Mouse (Mus musculus): ENCODE measurements around the gene Ndufb4.
"Not testable (repeated sequence)": the region's sequence is repeated elsewhere in the genome, so short reads cannot be mapped to it uniquely, and the experiment has no call there.

Ndufb4 gene

DNA sequence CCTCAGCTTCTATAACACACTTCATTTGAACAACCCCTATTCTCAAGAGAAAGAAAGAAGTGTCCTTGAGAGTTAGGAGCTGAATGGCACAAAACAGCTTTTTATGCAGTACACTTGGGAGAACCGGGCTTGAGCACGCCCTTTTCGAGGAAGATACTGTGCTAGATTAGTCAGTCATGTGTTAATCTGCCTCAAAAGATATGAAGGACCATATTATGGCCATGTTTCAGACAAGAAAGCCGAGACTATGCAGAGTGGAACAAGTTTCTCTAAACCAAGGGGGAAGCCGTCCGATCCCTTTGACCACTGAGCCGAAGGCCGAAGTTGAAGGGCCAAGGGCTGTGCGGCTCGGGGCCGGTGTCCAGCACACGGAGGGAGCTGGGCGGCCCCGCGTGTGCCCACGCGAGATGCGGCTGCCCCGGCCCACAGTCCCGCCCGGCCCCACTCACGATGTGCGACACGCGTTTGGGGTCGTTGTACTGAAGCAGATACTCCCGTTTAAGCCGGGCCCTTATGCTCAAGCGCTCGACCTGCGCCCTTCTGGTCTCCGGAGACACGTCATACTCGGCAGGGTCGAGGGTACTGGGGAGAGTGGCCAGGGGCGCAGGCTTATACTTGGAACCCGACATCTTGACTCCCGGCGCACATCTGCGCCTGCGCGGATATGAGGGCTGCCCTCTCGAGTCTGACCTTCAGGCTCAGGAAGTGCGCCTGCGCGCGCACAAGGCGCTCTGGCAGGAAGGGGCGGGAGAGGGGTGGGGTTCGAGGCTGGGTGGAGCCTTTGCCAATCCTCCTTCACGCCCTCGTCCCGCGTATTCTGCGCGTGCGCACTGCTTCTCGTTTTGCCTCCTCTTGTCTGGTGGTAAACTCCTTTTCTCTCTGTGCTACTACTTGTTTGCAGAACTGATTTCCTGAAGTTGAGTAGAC lies at the start of gene Ndufb4:
Ndufb4 (minus strand) TSS at position 723 of the 927 bp plus-strand sequence.
- DNase-seq (ENCODE audit: low spot score in 2 of 2), result peak; percentile 94 to 95

DNA sequence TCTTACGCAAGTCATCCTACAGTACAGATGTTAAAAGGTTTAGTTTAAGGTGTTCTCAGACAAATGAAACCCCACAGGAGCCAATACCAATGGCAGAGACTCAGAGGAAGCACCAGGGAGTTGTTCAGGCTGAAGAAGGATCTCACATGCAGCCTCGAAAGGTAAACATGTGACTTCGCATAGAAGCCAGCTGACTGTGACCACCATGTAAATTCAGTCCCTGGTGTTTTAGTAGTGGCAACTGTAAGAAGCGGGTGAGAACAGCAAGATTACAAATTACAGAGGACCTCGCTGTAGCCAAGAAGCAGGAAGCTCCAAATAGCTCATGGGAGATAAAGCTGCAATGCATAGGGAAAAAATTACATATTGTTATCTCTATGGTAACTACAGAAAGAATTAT lies 49.6 kb upstream of the Ndufb4 start:
- DNase-seq (ENCODE audit: low spot score in 2 of 2), result no peak

DNA sequence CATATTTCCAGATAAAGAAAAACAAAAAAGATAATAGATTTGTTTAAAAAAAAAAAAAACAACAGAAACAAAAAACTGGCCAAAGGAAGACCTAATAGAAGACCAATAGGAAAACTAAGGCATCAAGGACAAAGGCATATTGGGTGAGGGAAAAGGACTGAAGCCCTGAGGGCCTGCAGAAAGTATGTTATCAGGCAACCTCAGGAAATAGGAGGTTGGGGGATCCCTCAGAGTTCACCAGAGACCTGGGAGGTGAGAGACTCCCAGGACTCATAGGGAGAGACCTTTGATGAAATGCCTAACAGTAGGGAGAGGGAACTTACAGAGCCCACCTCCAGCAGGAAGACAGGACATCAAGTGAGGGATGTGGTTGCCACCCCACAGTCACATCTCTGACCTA lies 45.8 kb upstream of the Ndufb4 start:
- not testable (repeated sequence) for DNase-seq (ENCODE audit: low spot score in 2 of 2)

DNA sequence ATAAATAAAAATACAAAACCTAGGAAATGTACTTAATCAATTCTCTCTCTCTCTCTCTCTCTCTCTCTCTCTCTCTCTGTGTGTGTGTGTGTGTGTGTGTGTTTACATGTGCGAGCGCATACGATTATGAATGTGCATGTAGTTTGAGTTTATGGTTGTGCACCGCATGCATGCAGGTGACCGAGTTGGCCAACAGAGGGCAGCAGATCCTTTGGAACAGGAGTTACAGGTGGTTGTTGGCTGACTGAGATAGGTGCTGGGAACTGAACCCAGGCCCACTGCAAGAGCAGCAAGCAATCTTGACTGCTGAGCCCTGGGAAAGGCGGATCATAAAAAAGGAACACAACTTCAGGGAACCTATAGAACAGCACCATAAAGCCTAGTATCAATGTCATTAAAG lies 44.5 kb upstream of the Ndufb4 start:
- no peak for DNase-seq (ENCODE audit: low spot score in 2 of 2)

DNA sequence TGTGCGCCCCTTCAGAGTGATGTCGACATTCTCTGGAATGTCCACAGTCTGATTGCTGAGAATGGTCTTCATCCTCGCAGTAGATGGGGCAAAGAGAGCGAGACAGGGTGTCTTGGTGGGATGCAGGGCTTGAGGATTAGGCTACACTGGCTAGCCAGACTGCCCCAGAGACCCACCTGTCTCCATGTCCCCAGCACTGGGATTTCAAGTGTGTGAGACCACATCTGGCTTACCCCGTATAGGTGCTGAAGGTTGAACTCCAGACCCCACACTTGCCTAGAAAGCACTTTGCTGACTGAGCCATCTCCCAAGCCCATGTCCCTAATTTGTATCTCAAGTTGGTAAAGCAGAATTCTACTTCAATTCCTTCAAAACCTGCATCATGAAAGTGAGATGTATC lies 43.0 kb upstream of the Ndufb4 start:
- DNase-seq (ENCODE audit: low spot score in 2 of 2), result no peak

DNA sequence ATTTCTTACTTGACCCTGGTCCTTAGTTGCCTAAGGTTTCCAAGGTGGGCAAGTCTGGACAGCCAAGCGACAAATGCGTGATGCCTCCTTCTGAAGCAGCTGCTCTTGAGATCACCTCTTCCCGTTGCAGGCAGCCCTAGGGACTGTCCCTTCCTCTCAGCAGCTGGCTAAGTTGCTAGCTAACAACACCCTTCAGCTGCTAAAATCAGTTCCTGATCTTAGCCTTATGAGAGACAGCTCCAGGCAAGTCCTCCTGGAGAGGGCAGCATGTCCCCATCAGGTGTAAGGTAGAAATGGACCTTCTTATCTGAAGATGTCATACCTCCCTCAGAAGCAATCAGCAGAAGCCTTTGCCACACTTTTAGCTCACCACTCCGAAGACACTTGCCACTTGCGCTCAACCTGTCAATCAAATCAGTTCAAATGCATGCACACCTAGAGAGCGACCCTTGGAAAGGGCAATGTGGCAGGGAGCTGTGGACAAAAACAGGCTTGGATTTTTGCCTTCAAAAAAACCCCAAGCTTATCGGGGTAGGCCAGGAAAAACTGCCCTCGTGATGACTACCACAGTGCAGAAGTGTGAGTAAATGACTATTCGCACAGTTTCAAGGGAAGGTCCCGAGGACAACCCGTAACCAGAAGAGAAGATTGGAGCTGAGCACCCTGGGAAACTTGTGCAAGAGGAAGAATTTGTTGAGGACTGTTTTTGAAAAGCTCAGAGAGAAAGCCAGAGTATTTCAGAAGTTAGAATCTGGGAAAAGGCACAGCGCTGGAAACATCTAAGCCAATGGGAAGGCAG lies 36.9 kb upstream of the Ndufb4 start:
- DNase-seq (ENCODE audit: low spot score in 2 of 2), result no peak

DNA sequence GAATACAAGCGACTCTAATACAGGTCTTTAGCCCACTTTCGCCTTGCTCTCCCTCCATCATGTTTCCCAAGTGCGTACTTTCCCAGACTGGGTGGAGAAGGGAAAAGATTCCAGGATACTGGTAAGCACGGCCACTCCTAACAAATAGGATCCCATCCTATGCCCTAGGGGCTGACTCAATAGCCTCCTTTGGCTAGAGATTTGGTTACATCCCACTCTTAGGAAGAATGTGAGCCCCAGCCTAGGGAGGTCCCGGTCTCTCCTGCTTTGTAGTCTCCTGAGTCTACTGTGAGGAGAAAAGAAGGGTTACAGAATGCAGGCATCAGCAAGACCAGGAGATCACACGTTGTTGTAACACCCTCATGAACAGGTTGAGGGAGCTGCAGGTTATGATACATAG lies 36.2 kb upstream of the Ndufb4 start:
- peak in 1 of 2 experiments; percentile 47 for DNase-seq (ENCODE audit: low spot score in 2 of 2)

DNA sequence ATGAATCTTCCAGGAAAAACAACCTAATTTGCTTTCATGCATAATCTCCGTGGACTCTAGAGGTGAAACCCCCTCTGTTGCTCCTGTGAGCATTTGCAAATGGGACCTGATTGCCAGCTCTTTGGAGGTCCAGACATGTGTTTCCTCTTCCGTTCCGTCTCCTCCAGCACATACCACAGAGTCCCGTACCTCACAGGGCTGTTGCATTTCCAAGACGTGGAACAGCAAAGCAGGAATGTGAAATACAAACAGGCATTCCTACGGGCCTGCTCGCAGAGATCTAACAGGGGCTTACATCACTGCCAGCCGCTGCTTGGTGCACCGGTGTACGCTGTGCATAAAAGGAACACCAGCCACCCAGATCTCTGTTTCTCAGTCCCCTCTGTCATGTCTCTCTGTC lies 35.7 kb upstream of the Ndufb4 start:
- DNase-seq (ENCODE audit: low spot score in 2 of 2), result no peak

DNA sequence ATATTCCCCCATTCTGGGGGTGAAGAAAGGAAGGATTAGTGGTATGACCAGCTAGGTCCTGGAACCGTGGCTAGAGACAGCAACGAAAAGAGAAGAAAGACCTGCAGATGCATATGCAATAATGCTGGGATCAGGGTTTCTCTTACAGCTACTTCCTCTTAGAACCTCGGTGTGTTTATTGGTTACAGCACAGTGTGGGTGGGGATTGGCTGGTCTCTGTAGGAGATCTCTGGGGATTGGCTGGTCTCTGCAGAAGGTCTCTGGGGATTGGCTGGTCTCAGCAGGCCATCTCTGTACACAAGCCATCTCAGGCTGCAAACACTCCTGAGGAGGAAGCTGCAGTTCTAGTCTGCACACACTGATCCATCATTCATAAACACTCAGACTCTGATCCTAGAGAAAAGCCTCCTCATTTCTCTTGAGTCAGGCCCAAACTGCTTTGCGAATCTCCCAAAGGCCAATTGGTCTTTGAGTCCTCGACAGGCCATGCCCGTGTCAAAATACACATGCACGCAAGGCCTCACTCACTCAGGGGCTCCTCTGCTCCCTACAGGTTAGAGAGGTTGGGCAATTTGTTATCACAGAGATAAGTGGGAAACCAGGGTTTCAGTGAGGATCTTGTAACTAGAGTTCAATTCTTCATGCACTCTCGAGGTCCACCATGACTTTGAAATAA lies 35.1 kb upstream of the Ndufb4 start:
- DNase-seq (ENCODE audit: low spot score in 2 of 2), result peak; percentile 39 to 62

DNA sequence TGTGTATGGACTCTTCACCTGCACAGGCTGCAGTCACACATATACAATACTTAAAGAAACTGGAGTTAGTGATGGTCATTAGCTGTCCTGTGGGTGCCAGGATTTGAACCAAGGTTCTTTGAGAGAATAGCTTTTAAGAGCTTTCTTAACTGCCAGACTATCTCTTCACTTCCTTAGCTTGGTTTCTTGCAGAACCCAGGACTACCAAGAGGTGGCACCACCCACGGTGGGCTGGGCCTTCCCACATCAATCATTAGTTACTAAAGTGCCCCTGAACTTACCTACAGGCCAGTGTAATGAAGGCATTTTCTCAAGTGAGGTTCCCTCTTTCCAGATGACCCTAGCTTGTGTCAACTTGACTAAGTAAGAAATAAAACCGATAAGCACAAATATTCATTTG lies 33.9 kb upstream of the Ndufb4 start:
- DNase-seq (ENCODE audit: low spot score in 2 of 2), result no peak

DNA sequence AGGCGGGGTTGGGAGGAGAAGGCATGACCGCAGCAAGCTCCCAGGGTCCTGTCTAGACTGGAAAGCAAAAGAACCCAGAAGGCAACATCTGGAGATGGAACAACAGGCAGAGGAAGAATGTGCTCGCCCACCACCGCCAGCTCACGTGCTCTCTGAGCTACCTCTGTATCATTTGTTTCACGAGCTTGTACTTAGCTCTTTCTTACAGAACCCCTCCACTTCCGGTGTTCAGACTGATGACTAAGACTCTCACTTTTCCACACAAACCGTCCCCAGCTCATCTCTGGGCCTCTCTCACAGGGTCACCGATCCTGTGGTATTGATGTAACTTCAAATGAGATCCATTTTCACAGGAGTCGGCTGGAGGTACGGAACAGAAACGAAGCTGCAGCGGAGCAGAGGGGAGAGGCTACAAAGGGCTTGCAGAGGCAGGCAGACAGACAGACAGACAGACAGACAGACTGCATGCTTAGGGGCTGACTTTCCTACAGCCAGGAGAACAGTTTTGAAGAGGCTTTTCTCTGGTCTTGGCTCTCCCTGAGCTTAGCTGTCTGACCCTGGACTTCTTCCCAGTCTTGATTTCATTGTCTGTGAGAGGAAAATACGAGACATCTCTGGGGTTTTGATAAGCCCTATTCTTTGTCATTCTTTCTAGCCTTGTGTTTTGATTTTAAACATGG lies 33.2 kb upstream of the Ndufb4 start:
- peak in 1 of 2 experiments; percentile 43 for DNase-seq (ENCODE audit: low spot score in 2 of 2)

DNA sequence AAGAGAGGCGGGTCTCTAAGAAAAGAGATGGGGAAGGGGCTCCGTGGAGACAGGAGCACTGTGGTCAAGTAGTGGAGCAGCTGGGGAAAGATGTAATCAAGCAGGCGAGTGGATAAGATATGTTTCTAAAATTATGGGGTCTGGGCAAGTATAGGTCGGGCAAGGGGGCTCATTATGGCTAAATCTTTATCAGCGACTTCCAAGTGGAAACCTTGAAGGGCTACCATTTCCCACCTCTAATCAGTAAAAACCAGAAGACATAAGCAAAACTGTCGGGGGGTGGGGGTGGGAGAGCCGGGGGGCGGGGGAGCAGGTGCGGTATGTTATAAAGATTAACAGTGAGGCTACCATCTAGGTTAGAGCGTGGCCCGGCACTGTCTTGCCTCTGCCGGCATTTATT lies 32.6 kb upstream of the Ndufb4 start:
- no peak for DNase-seq (ENCODE audit: low spot score in 2 of 2)

DNA sequence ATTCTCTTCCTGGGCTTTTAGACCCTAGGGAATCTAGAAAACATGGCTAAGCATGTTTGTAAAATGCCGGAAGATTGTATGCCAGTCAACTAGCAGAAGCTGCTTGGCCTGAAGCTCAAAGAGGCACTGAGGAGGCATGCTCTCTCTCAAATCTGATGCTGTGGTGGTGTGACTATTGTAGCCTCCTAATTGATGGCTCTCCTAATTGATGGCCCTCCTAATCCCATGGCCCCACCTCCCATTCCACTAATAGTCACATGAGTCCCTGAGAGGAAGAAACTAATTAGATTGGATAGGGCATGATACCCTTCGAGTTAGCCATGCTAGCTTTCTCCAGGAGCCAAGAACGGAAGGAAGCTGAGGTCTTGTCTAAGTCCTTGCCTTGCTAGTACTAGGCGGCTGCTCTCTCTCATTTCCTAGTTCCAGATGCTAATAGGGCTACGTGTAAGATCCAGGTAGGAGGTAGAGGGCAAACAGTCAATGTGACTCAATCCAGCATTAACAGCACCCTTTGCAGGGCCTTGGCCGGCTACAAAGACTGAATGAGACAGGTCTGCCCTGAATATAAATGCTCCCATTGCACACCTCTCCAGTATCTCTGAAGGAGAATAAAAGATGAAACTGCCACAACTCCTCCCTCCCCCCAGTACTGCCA lies 31.8 kb upstream of the Ndufb4 start:
- DNase-seq (ENCODE audit: low spot score in 2 of 2), result no peak

DNA sequence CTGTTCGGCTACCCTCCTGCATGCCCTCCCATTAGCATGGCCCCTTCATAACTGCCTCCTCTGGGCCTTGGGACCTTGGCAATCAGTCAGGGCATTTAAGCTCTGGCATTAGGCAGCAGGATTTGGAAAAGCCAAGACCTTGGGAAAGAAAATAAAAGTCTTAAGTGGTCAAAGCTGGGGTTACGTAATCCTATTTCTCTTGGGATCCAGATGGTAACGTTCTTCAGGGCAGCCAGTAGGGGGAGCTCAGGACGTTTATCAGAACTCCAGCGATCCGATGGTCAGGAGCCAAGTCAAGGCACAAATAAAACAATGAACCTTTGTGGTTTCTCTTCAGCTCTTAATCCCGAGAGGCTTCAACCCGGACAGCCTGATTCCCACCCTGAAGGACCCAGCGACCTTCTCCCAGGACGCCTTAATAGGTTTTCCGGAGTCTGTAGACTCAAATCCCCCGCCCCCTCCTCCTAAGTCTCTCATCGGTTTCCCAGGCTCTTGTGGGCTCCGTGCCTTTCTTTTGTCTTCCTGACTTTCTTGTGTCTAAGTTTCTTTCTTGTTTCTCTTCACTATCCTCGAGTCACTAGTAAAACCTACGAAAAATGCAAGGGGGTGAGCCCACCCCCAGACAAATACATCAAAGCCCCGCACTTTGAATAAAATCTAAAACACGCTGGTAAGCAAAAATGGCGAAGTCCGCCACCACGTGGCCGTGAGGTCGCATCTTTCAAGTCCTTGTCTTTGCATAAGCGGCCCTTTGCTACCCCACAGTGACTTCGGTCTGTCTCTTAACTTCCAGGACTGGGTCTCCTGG lies 30.6 kb upstream of the Ndufb4 start:
- DNase-seq (ENCODE audit: low spot score in 2 of 2), result peak; percentile 89 to 92

DNA sequence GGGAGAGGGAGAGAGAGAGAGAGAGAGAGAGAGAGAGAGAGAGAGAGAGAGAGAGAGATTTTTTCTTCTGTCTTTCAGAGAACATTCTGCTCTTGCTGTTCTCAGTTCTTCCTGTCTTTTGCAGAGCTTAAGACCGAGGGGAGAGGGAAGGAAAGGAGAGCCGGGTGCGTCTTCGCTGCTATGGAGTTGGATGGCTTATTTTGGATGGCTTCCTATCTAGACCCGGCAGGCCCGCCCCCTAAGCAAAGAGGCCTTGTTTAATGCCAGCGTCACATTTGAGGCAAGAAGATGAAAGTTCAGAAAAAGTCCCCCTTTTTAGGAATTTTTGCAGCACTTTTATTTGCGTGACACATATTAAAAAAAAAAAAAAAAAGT lies 30.0 kb upstream of the Ndufb4 start:
- peak in 1 of 2 experiments; percentile 64 for DNase-seq (ENCODE audit: low spot score in 2 of 2)

DNA sequence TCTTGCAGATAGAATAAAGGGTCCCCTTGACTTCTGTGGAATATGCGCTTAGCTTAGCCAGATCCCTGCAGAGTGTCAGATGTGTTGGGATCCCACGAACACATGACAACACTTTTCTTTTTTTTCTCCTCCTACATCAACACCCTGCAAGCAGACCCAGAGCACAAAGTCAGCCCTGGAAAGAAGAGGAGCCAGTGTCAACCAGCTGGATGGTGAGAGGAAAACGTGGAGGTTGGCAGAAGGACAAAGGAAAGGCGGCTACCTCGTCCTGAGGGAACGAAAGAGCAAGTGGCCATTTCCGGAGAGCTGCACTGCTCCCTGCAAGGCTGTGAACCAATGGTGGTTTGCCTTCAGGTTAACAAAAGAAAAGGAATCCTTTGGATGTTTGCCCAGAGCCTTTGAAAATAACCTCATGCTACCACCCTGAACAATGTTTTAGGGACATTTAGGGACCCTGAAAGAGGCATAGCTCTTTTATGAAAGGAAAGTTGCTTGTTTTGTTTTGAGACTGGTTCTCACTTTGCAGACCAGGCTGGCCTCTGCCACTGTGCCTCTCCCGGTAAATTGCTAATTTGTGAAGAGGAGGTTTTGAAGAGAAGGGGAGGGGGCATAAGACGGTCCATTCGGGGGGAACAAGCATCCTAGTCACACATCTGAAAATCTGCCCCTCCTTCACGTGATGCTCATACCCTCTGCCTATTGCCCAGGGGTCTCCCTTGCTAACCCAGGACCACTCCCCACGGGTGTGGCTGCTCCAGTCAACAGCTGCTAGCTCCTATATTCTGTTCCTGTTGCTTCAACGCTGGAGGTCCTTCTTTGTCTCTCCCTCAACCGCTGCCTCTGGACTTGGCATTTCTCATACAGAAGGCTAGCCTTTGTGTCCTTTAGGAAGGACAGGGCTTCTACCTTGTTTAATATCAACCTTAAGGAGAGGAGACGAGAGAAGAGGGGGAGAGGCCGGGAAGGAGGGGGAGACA lies 29.2 kb upstream of the Ndufb4 start:
- peak; percentile 41 to 57 for DNase-seq (ENCODE audit: low spot score in 2 of 2)

DNA sequence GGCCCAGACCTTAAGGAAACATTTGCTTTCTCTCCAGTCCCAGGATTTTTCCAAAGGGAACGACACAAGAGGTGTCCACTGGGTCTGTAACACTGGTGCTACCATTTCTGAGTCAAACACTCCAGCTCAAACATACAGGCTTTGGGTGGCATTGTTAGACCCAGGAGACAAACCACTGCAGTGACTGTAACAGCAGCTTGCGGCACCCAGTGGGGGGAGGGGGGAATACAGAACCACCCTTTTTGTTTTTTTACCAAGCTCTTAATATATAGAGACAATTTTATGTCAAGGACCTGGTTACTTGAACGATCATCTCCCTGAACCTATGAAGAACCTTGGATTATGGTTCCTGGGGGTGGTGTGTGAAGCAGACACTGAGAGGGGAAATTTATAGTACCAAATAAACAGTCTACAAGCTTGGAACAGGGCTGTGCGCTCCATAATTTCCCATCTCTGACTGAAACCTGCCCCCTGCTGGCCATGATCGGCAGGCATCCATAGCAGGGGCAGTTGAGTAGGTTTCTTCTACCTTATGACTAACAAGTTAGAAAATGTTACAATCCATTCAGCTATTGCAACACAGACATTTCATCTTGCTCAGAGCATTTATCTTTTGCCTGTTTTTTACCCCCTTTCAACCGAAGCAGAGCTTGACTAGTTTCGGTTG lies 28.2 kb upstream of the Ndufb4 start:
- peak; percentile 64 to 82 for DNase-seq (ENCODE audit: low spot score in 2 of 2)

DNA sequence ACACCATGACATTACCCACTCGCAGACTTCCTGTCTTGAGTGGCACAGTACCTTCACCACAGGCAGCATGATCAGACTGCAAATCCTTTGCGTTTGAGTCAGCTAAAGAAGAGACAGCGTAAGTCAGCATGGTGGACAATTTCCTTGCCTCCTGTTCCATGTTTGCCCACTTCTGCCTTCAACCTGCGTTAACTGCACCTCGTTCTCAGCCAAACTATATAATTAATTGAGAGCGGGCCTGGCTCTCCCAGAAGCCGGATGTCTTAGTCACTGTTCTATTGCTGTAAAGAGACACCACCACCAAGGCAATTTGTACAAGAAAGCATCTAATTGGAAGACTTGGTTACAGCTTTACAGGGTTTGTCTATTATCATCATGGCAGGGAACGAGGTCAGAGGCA lies 26.6 kb upstream of the Ndufb4 start:
- no peak for DNase-seq (ENCODE audit: low spot score in 2 of 2)

DNA sequence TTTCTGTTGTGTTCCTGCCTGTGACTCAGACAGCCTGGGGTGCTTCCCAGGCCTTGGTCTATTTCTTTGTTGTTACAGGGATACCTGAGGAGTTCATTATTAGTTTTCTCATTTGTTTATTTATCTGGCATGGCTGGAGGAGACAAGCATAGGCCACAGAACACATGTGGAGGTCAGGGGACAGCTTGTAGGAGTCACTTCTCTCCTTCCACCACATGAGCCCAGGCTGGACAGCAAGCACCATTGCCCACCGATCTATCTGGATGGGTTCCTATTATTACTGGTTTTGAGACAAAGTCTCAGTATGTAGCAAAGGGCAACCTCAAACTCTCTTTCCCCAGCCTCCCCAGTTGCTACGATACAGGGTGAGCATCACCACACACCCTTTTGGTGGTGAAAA lies 26.0 kb upstream of the Ndufb4 start:
- no peak for DNase-seq (ENCODE audit: low spot score in 2 of 2)

All from heart, adult 9 months (tissue).